Mouse (Mus musculus): Measurements from ENCODE around the gene Fh1.

Fh1 gene

GRCm38 (mm10) chr1:175625257-175625879, at the start of gene Fh1:
Fh1 (minus strand) TSS chr1:175625635.
- DNase-seq, result peak; percentile 96 to 98

GRCm38 (mm10) chr1:175675116-175675515, 49.7 kb upstream of the Fh1 start:
- no peak for DNase-seq

DNA sequence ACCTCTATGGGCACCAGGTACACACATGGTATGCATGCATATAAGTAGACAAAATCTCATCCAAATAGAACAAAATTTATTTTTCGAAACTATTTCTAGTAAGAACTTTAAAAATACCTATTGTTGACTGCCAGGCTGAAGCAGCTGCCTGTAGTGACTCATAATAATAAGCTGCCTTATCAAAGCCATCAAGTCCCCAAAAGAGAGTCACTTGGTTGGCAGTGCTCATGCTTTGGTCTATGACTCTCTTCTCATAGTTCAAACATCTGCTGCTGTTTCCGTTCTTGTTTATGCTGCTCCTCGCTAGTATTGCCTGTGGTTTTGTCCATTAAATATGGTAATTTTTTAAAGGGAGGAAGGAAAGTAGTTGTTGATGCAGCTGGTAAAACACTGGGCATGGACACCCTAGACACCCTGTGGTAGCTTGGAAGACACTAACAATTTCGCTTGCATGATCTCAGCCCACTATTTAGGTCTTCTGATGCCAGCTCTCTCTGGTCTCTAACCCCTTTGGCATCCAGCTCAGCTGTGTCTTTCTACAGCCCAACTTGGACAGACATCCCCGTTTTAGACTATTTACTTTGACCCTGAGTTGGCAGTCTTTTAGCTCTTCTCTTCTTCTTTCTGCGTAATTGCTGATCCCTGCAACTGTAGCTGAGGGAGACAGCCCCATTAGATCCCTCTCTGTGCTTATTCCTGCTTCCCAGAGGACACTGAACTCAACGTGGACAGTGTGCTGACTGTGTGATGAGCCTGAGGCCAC, 48.3 kb upstream of the Fh1 start:
- DNase-seq, result no peak

DNA sequence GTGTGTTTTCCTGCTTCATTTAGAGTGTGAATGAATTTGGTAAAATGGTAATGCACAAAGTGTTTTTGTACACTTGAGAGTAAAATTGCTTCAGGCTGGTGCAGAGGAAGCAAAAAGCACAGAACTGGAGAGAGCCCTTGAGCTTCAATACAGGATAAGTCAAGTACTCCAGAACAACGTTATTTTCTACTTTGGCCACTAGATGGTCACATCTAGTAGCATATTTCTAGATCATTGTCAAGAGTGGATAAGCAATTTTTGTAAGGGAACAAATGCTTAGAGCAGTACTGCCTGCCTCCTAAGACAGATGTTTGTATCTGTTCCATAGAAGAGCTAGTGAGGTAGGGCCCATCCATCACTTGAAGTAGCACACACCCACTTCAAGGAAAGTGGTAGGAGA, 46.2 kb upstream of the Fh1 start:
- no peak for DNase-seq

GRCm38 (mm10) chr1:175670042-175670441, 44.6 kb upstream of the Fh1 start:
- no peak for DNase-seq

DNA sequence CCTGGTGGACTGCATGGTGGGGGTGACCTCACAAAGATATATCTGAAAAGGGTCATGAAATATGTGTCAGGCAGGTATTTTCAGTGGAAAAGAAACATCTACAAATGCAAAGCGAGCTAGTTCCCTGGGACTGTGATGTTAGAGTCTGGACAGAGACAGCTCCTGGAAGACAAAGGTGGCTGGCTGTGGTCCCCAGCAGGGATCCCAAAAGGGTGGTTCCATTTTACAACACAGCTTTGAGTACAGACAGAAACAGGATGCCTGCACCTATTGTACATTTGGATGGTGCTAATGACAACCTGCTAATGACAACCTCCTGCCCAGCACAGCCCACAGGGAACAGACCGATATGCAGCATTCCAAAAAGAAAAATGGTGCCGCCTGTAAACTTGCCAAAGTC, 44.0 kb upstream of the Fh1 start:
- no peak for DNase-seq

- peak; percentile 20 to 53 for DNase-seq
These were observed 43.4 kb upstream of the Fh1 start for GRCm38 (mm10) chr1:175668666-175669405.

DNA sequence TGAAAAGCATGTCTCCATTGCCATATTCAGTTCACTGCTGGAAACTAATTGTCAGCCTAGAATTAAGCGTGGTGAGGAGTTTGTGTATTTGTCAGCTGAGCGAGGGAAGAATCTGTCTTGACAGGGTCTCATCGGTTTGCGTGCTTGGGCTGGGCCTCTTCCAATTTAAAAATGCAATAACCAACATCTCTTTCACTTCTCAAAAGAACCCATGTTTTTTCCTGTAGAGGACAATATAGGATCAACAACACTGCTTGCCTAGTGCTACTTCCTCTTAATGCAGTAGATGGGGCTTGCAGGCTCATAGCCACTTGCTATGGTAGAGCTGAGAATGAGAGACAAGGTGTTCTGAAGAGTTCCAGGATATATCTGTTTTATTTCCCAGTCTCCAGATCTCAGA, 34.5 kb upstream of the Fh1 start:
- no peak for DNase-seq

DNA sequence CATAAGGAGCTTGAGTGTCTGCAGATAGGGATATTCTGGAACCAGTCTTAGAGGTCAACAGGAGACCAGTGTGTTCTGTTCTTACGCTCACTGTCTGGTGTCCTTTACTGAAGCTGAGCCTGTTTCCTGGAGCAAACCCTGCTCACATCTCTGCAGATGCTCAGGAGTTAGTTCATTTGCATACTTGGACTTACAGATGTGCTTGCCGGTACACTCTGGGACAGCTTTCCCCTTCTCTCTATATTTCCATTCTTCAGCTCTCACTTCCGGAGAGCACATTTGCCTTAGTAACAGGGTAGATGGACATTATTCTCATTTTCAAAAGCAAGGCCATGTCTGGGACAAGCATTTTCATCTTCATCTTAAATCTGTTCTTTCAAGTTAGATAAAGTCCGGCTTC, 23.2 kb upstream of the Fh1 start:
- DNase-seq, result no peak

DNA sequence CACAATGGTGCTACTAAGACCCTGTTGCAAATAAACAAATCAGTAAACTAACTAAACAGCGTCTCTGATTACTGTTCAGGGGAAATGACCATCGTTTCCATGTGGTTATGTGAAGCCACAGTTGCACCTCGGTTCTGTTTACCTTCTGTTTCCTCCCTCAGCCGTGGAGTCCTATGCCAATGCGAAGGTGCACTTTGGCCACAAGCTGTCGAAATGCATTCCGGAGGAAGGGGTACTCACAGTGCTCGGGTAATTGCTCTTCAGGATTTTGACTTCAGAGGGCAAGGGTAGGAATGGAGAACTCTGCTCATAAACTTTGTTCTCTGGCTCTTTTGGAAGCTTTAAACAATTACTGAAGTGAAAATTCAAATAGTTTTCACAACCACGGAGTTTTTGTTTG, 21.5 kb upstream of the Fh1 start:
- peak; percentile 71 to 86 for DNase-seq

GRCm38 (mm10) chr1:175643496-175644265, 18.2 kb upstream of the Fh1 start:
- DNase-seq, result no peak

DNA sequence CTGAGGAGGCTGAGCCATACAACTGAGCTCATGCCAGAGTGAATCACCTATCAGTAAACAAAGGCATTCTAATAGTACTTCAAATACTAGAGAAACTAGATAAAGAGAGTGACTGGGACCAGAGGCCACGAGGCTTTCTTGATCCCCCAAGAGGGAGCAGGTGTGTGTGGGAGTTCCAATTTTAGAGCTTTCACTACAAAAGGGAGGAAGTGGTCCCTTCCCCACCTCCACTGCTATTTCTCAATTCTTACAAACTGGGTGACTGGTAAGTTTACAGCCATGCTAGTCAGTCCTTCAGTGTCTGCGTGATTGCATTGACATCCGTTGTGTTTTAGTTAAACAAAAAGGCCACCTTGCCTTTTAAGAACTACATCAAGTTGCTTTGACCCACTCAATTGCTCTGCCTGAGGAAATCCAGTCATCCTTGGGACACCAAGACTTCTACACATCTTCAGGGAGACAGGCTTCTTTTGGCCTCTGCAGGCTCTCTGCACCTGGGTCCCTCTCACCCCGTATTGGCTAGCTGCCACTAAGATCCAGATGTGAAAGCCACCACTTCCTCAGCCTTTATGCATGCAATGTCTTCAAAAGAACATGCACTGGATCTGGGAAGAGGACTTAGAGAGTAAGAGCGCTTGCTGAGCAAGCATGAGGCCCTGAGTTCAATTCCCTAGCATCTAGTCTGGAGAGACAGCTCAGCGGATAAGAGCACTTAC, 15.2 kb upstream of the Fh1 start:
- DNase-seq, result no peak

- no peak for DNase-seq
These were observed 13.6 kb upstream of the Fh1 start for GRCm38 (mm10) chr1:175639072-175639471.

DNA sequence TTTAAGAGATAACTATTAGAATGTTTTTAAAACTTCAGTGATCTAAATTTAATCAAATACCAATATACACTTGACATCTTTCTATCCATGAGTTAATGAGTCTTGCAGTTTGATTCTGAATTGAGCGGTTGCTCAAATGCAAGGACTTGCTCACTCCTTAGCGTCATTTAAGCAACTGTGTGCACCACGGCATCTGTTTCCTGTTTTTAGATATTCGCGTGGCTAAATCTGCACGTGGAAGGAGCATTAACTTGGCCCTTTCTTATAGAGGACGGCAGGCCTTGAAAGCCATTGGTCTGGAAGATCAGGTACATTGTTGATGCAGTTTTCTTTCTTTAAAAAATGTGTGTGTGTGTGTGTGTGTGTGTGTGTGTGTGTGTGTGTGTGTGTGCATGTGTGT, 12.2 kb upstream of the Fh1 start:
- DNase-seq, result no peak

- DNase-seq, result no peak
These were observed 7.0 kb upstream of the Fh1 start for GRCm38 (mm10) chr1:175632470-175632869.

GRCm38 (mm10) chr1:175631721-175632221, 6.3 kb upstream of the Fh1 start:
- DNase-seq, result peak; percentile 58 to 80

GRCm38 (mm10) chr1:175631080-175631479, 5.6 kb upstream of the Fh1 start:
- DNase-seq, result no peak

- DNase-seq, result no peak
These were observed 4.9 kb upstream of the Fh1 start for GRCm38 (mm10) chr1:175630345-175630744.

DNA sequence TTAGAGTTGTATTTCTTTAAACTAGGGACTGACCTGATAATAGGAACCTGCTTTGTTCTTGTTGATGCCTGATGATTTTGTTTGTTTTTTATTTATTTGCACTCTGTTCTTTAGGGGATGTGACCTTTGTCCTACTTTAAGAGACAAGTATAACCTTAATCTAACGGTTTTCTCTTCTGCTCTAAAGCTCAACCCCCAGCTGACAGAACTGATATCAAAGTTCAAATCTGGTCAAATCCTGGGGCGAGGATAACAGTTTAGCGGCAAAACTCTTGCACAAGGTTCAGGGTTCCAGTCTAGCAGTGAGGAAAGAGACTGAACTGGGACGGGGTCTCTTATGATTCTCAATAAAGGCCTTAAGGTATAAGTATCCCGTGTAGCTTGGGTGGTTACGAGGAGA, 3.8 kb upstream of the Fh1 start:
- no peak for DNase-seq

DNA sequence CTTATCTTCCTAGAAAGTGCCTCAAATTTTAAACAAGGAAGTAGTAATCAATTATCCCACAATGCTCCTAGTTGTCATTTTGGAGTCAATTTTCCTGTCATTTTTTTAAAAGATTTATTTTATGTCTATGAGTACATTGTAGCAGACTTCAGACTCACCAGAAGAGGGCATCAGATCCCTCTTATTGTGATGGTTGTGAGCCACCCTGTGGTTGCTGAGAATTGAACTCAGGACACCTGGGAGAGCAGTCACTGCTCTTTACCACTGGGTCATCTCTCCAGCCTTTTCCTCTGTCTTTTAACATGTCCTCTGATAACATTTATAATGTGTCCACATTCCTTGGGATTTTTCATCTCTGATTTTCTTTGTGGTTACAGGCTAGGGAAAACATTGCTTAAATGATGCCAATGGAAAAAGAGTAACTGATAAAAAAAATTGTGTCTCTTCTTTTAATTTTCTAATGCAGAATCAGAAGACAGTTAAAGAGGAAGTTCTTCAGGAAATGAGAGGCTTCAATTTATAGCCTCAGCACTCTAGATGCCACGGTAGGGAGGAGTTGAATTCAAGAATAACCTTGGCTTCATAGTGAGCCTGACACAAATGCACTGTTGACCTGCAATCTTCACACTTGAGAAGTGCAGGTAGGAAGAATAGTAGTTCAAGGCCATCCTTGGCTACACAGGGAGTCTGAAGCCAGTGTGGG, 706 bp upstream of the Fh1 start:
- peak; percentile 31 to 35 for DNase-seq

GRCm38 (mm10) chr1:175623656-175624055, 1.8 kb downstream of the Fh1 start:
- DNase-seq, result peak in 1 of 2 experiments; percentile 42

Data from kidney, postnatal 36 days (tissue).